Mouse (Mus musculus): ENCODE measurements around the gene Pou3f4. TPM values are rescaled to one million over a fixed set of nuclear protein-coding genes. Genes with fewer than 3 reads are reported as not detected.
"Not testable (repeated sequence)": the region's sequence is repeated elsewhere in the genome, so short reads cannot be mapped to it uniquely, and the experiment has no call there.

Gene Pou3f4
- polyA plus RNA-seq (2014; fragmentation: Nextera tagmentation; extraction: Ambion mirVana): 36.5 and 47.2 TPM in 2 replicates

- Histone ChIP-seq H3K4me2 (ENCODE audit: low read length) (peak within 1 kb of the TSS; percentile 54), H3K9ac (replicated peaks; ENCODE audit: low read length) (peak within 1 kb of the TSS; percentile 80), H3K9me3 (ENCODE audit: control insufficient read depth, low read length) (no peaks in the 10 kb centered on the region), H3K36me3 (ENCODE audit: control insufficient read depth, insufficient read depth, low read length) (no peaks in the 10 kb centered on the region), H3K4me3 (replicated peaks; ENCODE audit: low read depth, low read length) (peak within 1 kb of the TSS; percentile 56), H3K4me1 (ENCODE audit: control insufficient read depth, insufficient read depth, low read length) (no peaks in the 10 kb centered on the region), H3K27me3 (ENCODE audit: control insufficient read depth, insufficient read depth, low read length) (no peaks in the 10 kb centered on the region), H3K27ac (replicated peaks; ENCODE audit: low read depth, low read length) (peak within 1 kb of the TSS; percentile 92)
- 21% methylated on average over 20 of the region's 20 CpGs for WGBS
- ATAC-seq (ENCODE audit: low FRiP score, low TSS enrichment) (peak; percentile 92), DNase-seq (peak; percentile 92)
Measured at GRCm38 (mm10) chrX:110814151-110814571, at the start of gene Pou3f4. Gene Pou3f4, plus strand, starts transcription at chrX:110814280.

- Histone ChIP-seq H3K36me3 (ENCODE audit: control insufficient read depth, insufficient read depth, low read length) (no peaks in the 10 kb centered on the region), H3K4me1 (ENCODE audit: control insufficient read depth, insufficient read depth, low read length) (no peaks in the 10 kb centered on the region), H3K4me2 (ENCODE audit: low read length) (no peak overlapping the region), H3K4me3 (replicated peaks; ENCODE audit: low read depth, low read length) (no peak overlapping the region), H3K27ac (replicated peaks; ENCODE audit: low read depth, low read length) (no peak overlapping the region), H3K9ac (replicated peaks; ENCODE audit: low read length) (no peak overlapping the region), H3K27me3 (ENCODE audit: control insufficient read depth, insufficient read depth, low read length) (no peaks in the 10 kb centered on the region), H3K9me3 (ENCODE audit: control insufficient read depth, low read length) (no peaks in the 10 kb centered on the region)
- WGBS: 67% methylated on average over 1 of the region's 1 CpGs
- ATAC-seq (ENCODE audit: low FRiP score, low TSS enrichment) (no peak), DNase-seq (no peak)
Measured at GRCm38 (mm10) chrX:110765939-110766338, 48.1 kb upstream of the Pou3f4 start.

GRCm38 (mm10) chrX:110774807-110775206 is 39.3 kb upstream of the Pou3f4 start:
- H3K4me3 ChIP-seq (replicated peaks; ENCODE audit: low read depth, low read length); H3K27me3 ChIP-seq (ENCODE audit: control insufficient read depth, insufficient read depth, low read length); H3K4me1 ChIP-seq (ENCODE audit: control insufficient read depth, insufficient read depth, low read length); DNase-seq; H3K27ac ChIP-seq (replicated peaks; ENCODE audit: low read depth, low read length); H3K4me2 ChIP-seq (ENCODE audit: low read length); H3K9ac ChIP-seq (replicated peaks; ENCODE audit: low read length); H3K9me3 ChIP-seq (ENCODE audit: control insufficient read depth, low read length); H3K36me3 ChIP-seq (ENCODE audit: control insufficient read depth, insufficient read depth, low read length); ATAC-seq (ENCODE audit: low FRiP score, low TSS enrichment): not testable (repeated sequence)

- 22% methylated on average over 2 of the region's 2 CpGs for WGBS
- H3K9ac ChIP-seq (replicated peaks; ENCODE audit: low read length): no peak overlapping the region
- H3K9me3 ChIP-seq (ENCODE audit: control insufficient read depth, low read length): no peaks in the 10 kb centered on the region
- no peak overlapping the region for H3K4me2 ChIP-seq (ENCODE audit: low read length)
- no peaks in the 10 kb centered on the region for H3K27me3 ChIP-seq (ENCODE audit: control insufficient read depth, insufficient read depth, low read length)
- DNase-seq: peak; percentile 71
- H3K36me3 ChIP-seq (ENCODE audit: control insufficient read depth, insufficient read depth, low read length): no peaks in the 10 kb centered on the region
- 0 out of 2 replicates have a peak overlapping the region, but pooled peaks have one; percentile 32 for H3K27ac ChIP-seq (replicated peaks; ENCODE audit: low read depth, low read length)
- no peaks in the 10 kb centered on the region for H3K4me1 ChIP-seq (ENCODE audit: control insufficient read depth, insufficient read depth, low read length)
- H3K4me3 ChIP-seq (replicated peaks; ENCODE audit: low read depth, low read length): no peak overlapping the region
- peak; percentile 92 for ATAC-seq (ENCODE audit: low FRiP score, low TSS enrichment)
Measured at GRCm38 (mm10) chrX:110802502-110802901, 11.6 kb upstream of the Pou3f4 start.

- H3K27me3 ChIP-seq (ENCODE audit: control insufficient read depth, insufficient read depth, low read length): no peaks in the 10 kb centered on the region
- H3K9me3 ChIP-seq (ENCODE audit: control insufficient read depth, low read length): no peaks in the 10 kb centered on the region
- H3K9ac ChIP-seq (replicated peaks; ENCODE audit: low read length): peak overlapping the region; percentile 43; the same call in 1 of the 2 replicates
- H3K4me1 ChIP-seq (ENCODE audit: control insufficient read depth, insufficient read depth, low read length): no peaks in the 10 kb centered on the region
- H3K4me2 ChIP-seq (ENCODE audit: low read length): peak overlapping the region; percentile 54
- WGBS: 22% methylated on average over 4 of the region's 4 CpGs
- DNase-seq (peak; percentile 54), ATAC-seq (ENCODE audit: low FRiP score, low TSS enrichment) (no peak)
- peak overlapping the region; percentile 75 for H3K27ac ChIP-seq (replicated peaks; ENCODE audit: low read depth, low read length)
- peak overlapping the region; percentile 56 for H3K4me3 ChIP-seq (replicated peaks; ENCODE audit: low read depth, low read length)
- H3K36me3 ChIP-seq (ENCODE audit: control insufficient read depth, insufficient read depth, low read length): no peaks in the 10 kb centered on the region
Measured at GRCm38 (mm10) chrX:110810001-110810578, 4.0 kb upstream of the Pou3f4 start.

- ATAC-seq (ENCODE audit: low FRiP score, low TSS enrichment): peak; percentile 15; the same call in 1 of the 2 replicates
- H3K27ac ChIP-seq (replicated peaks; ENCODE audit: low read depth, low read length): peak overlapping the region; percentile 75
- 19% methylated on average over 5 of the region's 5 CpGs for WGBS
Measured at GRCm38 (mm10) chrX:110810753-110811506, 3.1 kb upstream of the Pou3f4 start.

GRCm38 (mm10) chrX:110812071-110812470 is 2.0 kb upstream of the Pou3f4 start:
- Histone ChIP-seq H3K9me3 (ENCODE audit: control insufficient read depth, low read length) (no peaks in the 10 kb centered on the region), H3K36me3 (ENCODE audit: control insufficient read depth, insufficient read depth, low read length) (no peaks in the 10 kb centered on the region), H3K4me2 (ENCODE audit: low read length) (peak overlapping the region; percentile 54), H3K9ac (replicated peaks; ENCODE audit: low read length) (peak overlapping the region; percentile 46; the same call in 1 of the 2 replicates), H3K4me3 (replicated peaks; ENCODE audit: low read depth, low read length) (peak overlapping the region; percentile 56), H3K27me3 (ENCODE audit: control insufficient read depth, insufficient read depth, low read length) (no peaks in the 10 kb centered on the region), H3K27ac (replicated peaks; ENCODE audit: low read depth, low read length) (peak overlapping the region; percentile 75), H3K4me1 (ENCODE audit: control insufficient read depth, insufficient read depth, low read length) (no peaks in the 10 kb centered on the region)
- DNase-seq (peak; percentile 63), ATAC-seq (ENCODE audit: low FRiP score, low TSS enrichment) (no peak)
- whole genome bisulfite sequencing: 29% methylated on average over 5 of the region's 5 CpGs

More at GRCm38 (mm10) chrX:110810753-110811506, 3.1 kb upstream of the Pou3f4 start:
- no peaks in the 10 kb centered on the region for H3K4me1 ChIP-seq (ENCODE audit: control insufficient read depth, insufficient read depth, low read length)
- peak overlapping the region; percentile 46; the same call in 1 of the 2 replicates for H3K9ac ChIP-seq (replicated peaks; ENCODE audit: low read length)
- peak overlapping the region; percentile 56 for H3K4me3 ChIP-seq (replicated peaks; ENCODE audit: low read depth, low read length)
- H3K4me2 ChIP-seq (ENCODE audit: low read length): peak overlapping the region; percentile 54
- peak; percentile 54 for DNase-seq
- no peaks in the 10 kb centered on the region for H3K27me3 ChIP-seq (ENCODE audit: control insufficient read depth, insufficient read depth, low read length)
- H3K36me3 ChIP-seq (ENCODE audit: control insufficient read depth, insufficient read depth, low read length): no peaks in the 10 kb centered on the region
- no peaks in the 10 kb centered on the region for H3K9me3 ChIP-seq (ENCODE audit: control insufficient read depth, low read length)

- ATAC-seq (ENCODE audit: low FRiP score, low TSS enrichment): no peak
- Histone ChIP-seq H3K4me3 (replicated peaks; ENCODE audit: low read depth, low read length) (peak overlapping the region; percentile 56), H3K9me3 (ENCODE audit: control insufficient read depth, low read length) (no peaks in the 10 kb centered on the region), H3K36me3 (ENCODE audit: control insufficient read depth, insufficient read depth, low read length) (no peaks in the 10 kb centered on the region), H3K9ac (replicated peaks; ENCODE audit: low read length) (peak overlapping the region; percentile 48), H3K4me2 (ENCODE audit: low read length) (peak overlapping the region; percentile 54), H3K27me3 (ENCODE audit: control insufficient read depth, insufficient read depth, low read length) (no peaks in the 10 kb centered on the region), H3K4me1 (ENCODE audit: control insufficient read depth, insufficient read depth, low read length) (no peaks in the 10 kb centered on the region), H3K27ac (replicated peaks; ENCODE audit: low read depth, low read length) (peak overlapping the region; percentile 82)
- DNase-seq: peak; percentile 48
- WGBS: 19% methylated on average over 5 of the region's 5 CpGs
Measured at GRCm38 (mm10) chrX:110813401-110813800, 679 bp upstream of the Pou3f4 start.
